Mouse (Mus musculus): Measurements from ENCODE around the gene Os9. TPM values are rescaled to one million over a fixed set of nuclear protein-coding genes. Genes with fewer than 3 reads are reported as not detected.

Gene Os9
- polyA plus RNA-seq, 1 experiment = 33.9 TPM

DNA sequence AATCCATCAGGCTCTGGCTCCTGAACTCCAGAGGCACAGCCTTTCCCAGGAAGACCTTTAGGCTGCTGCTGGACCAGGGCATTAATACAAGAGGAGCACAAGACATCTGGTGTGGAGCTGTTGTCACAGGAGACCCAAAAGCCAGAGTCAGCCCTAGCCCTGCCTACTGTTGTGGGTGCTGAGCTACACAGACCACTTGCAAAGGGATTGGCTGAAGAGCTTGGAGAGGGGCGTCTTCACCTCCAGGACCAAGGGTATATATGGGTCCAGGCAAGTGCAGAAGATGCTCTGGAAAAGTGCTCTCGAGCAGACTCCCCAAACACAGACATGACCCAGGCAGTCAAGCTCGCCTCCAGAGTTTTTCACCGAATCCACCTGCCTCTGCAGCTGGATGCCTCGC, 73.0 kb downstream of the Os9 start, which contains the start of gene Cyp27b1:
TSS of gene Cyp27b1 (plus strand) at position 297 of the 400 bp plus-strand sequence.
- Histone ChIP-seq H3K4me1 (ENCODE audit: control insufficient read depth, insufficient read depth, low read length) (peaks cover 11% of the 10 kb centered on the region), H3K4me3 (ENCODE audit: control insufficient read depth, low read depth, low read length) (no peak within 1 kb of the TSS), H3K27me3 (ENCODE audit: control insufficient read depth, insufficient read depth, low read length) (no peaks in the 10 kb centered on the region), H3K36me3 (ENCODE audit: control insufficient read depth, insufficient read depth, low read length) (no peaks in the 10 kb centered on the region; the same call in 1 of the 2 replicates), H3K27ac (ENCODE audit: control insufficient read depth, insufficient read depth, low read depth, low read length) (no peak within 1 kb of the TSS)
- TF ChIP-seq CTCF (IDR thresholded peaks at IDR 0.05; ENCODE audit: control insufficient read depth, insufficient read depth, insufficient replicate concordance, low read depth, low read length) (no peak), POLR2A (IDR thresholded peaks at IDR 0.05; ENCODE audit: control insufficient read depth, low read depth, low read length) (no peak)

Other genes with a start within 250 kb of the Os9 start
- 10.3 TPM in 2 replicates for gene Atp23, start 219.8 kb downstream of the Os9 start, polyA plus RNA-seq (2012; rRNA removed)
- 39.4 and 46.8 TPM in 2 replicates for gene Ctdsp2, start 142.4 kb downstream of the Os9 start, polyA plus RNA-seq (2012; rRNA removed)
- 0.04 and 0.20 TPM in 2 replicates for gene Avil, start 120.4 kb downstream of the Os9 start, polyA plus RNA-seq (2012; rRNA removed)
- 12.2 and 14.3 TPM in 2 replicates for gene Tsfm, start 90.3 kb downstream of the Os9 start, polyA plus RNA-seq (2012; rRNA removed)
- gene Mettl1, start 79.7 kb downstream of the Os9 start, polyA plus RNA-seq (2012; rRNA removed) = 9.4 and 10.0 TPM in 2 replicates
- 0.05 and 0.08 TPM in 2 replicates for gene Eef1akmt3, start 79.6 kb downstream of the Os9 start, polyA plus RNA-seq (2012; rRNA removed)
- 0.25 and 0.46 TPM in 2 replicates for gene Cyp27b1, start 72.9 kb downstream of the Os9 start, polyA plus RNA-seq (2012; rRNA removed)
- 2.1 TPM in 2 replicates for gene March9, start 60.9 kb downstream of the Os9 start, polyA plus RNA-seq (2012; rRNA removed)
- 68.4 and 70.9 TPM in 2 replicates for gene Cdk4, start 57.6 kb downstream of the Os9 start, polyA plus RNA-seq (2012; rRNA removed)
- gene Tspan31, start 50.9 kb downstream of the Os9 start, polyA plus RNA-seq (2012; rRNA removed) = 12.7 and 16.3 TPM in 2 replicates
- 0.53 and 0.73 TPM in 2 replicates for gene Agap2, start 45.8 kb downstream of the Os9 start, polyA plus RNA-seq (2012; rRNA removed)
- 21.7 and 27.0 TPM in 2 replicates for gene B4galnt1, start 44.1 kb upstream of the Os9 start, polyA plus RNA-seq (2012; rRNA removed)
- 11.5 and 11.9 TPM in 2 replicates for gene Slc26a10, start 59.5 kb upstream of the Os9 start, polyA plus RNA-seq (2012; rRNA removed)
- gene Arhgef25, start 69.0 kb upstream of the Os9 start, polyA plus RNA-seq (2012; rRNA removed) = 18.6 and 19.8 TPM in 2 replicates
- 126 and 129 TPM in 2 replicates for gene Dtx3, start 74.6 kb upstream of the Os9 start, polyA plus RNA-seq (2012; rRNA removed)
- gene Pip4k2c, start 90.5 kb upstream of the Os9 start, polyA plus RNA-seq (2012; rRNA removed) = 14.0 and 16.2 TPM in 2 replicates
- gene Kif5a, start 142.2 kb upstream of the Os9 start, polyA plus RNA-seq (2012; rRNA removed) = 3.3 and 3.9 TPM in 2 replicates
- 391 and 429 TPM in 2 replicates for gene Dctn2, start 145.2 kb upstream of the Os9 start, polyA plus RNA-seq (2012; rRNA removed)
- gene Mbd6, start 167.9 kb upstream of the Os9 start, polyA plus RNA-seq (2012; rRNA removed) = 61.3 and 74.1 TPM in 2 replicates
- 32.4 and 36.7 TPM in 2 replicates for gene Mars, start 190.7 kb upstream of the Os9 start, polyA plus RNA-seq (2012; rRNA removed)
- gene Arhgap9, start 200.8 kb upstream of the Os9 start, polyA plus RNA-seq (2012; rRNA removed) = 0.32 and 0.34 TPM in 2 replicates
- 2.7 and 2.9 TPM in 2 replicates for gene Gli1, start 220.8 kb upstream of the Os9 start, polyA plus RNA-seq (2012; rRNA removed)
- not detected in 2 replicates for gene Inhbe, start 233.3 kb upstream of the Os9 start, polyA plus RNA-seq (2012; rRNA removed)
- gene Inhbc, start 249.3 kb upstream of the Os9 start, polyA plus RNA-seq (2012; rRNA removed) = 0.05 and 0.08 TPM in 2 replicates

Measured in testis, adult 2 months (tissue).